Mouse (Mus musculus) embryonic facial prominence, embryonic 14.5 days (tissue): ENCODE data around the gene Pgm2. TPM values are rescaled to one million over a fixed set of nuclear protein-coding genes. Genes with fewer than 3 reads are reported as not detected.

ENCODE experiments used
- ATAC-seq: fragments of 200-750 bp; cut with Nextera tagmentation; 2 replicates; pipeline ENCODE4 v1.8.0; 2017; ENCODE audit warnings: low read depth, moderate number of reproducible peaks, moderate TSS enrichment
- DNase-seq: peaks from one replicate; pipeline ENCODE4 v3.0.0-alpha.2; 2015; ENCODE audit warnings: low spot score
- H3K27ac ChIP-seq: fragments of 300-500 bp; sonication (generic); replicated peaks from 2 replicates; pipeline ENCODE4 v1.5.1; 2014; ENCODE audit warnings: low read depth, mild to moderate bottlenecking, low read length, moderate library complexity
- H3K27me3 ChIP-seq: fragments of 300-500 bp; sonication (generic); replicated peaks from 2 replicates; pipeline ENCODE4 v1.6.1; 2014; ENCODE audit warnings: low read length; ENCODE audit not compliant: control insufficient read depth, insufficient read depth
- H3K36me3 ChIP-seq: fragments of 300-500 bp; sonication (generic); 2 replicates; pipeline ENCODE4 v1.6.1; 2014; ENCODE audit warnings: low read length, mixed read lengths; ENCODE audit not compliant: control insufficient read depth, insufficient read depth
- H3K4me1 ChIP-seq: fragments of 300-500 bp; sonication (generic); 2 replicates; pipeline ENCODE4 v1.6.1; 2014; ENCODE audit warnings: antibody characterized with exemption, low read length; ENCODE audit not compliant: control insufficient read depth, insufficient read depth
- H3K4me2 ChIP-seq: fragments of 300-500 bp; sonication (generic); 2 replicates; pipeline ENCODE4 v1.6.1; 2014; ENCODE audit warnings: low read depth, mild to moderate bottlenecking, low read length, moderate library complexity, mixed read lengths
- H3K4me3 ChIP-seq: fragments of 300-500 bp; sonication (generic); 2 replicates; pipeline ENCODE4 v1.5.1; 2014; ENCODE audit warnings: low read depth, mild to moderate bottlenecking, low read length
- H3K9ac ChIP-seq: fragments of 300-500 bp; sonication (generic); 2 replicates; pipeline ENCODE4 v1.6.1; 2014; ENCODE audit warnings: low read depth, mild to moderate bottlenecking, low read length, moderate library complexity, mixed read lengths
- H3K9me3 ChIP-seq: fragments of 300-500 bp; sonication (generic); 2 replicates; pipeline ENCODE4 v1.6.1; 2016; ENCODE audit warnings: low read length; ENCODE audit not compliant: control insufficient read depth
- WGBS: fragments of 180-500 bp; shearing (Covaris S2); extraction: QIAGEN DNeasy Blood & Tissue Kit; methylation state at CpG from one replicate; pipeline ENCODE4 v1.1.7; 2014; 5-methylcytosine and 5-hydroxymethylcytosine counted together
- polyA plus RNA-seq: library from polyadenylated mRNA; unstranded; fragments of >200 nt; fragmentation: Nextera tagmentation; extraction: Ambion mirVana; gene quantifications from 2 replicates; pipeline ENCODE4 v1.2.1, GENCODE M21; 2014

Gene Pgm2
- polyA plus RNA-seq, 1 experiment from 2014 or later: 24.5 TPM

DNA sequence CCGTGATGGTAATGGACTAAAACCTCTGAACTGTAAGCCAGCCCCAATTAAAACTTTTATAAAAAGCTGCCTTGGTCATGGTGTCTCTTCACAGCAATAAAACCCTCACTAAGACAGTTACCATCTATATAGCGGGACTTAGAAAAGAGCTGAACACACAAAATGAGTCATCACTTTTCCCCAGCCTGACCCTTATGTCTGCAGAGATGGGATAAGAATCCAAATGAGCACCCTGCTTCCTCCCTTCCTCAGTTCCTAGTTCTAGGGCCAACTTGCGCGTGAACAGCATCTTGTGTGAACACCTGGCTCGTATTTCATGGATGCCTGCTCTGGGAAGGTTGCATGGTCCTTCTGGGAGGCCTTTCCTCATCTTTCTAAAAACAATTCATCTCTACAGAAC lies 39.7 kb upstream of the Pgm2 start:
- Histone ChIP-seq H3K27me3 (no peaks in the 10 kb centered on the region), H3K4me2 (no peak overlapping the region), H3K9ac (no peak overlapping the region), H3K4me3 (no peak overlapping the region), H3K27ac (no peak overlapping the region), H3K9me3 (peaks cover 4% of the 10 kb centered on the region; the same call in 1 of the 2 replicates), H3K4me1 (no peaks in the 10 kb centered on the region), H3K36me3 (no peaks in the 10 kb centered on the region)
- ATAC-seq (no peak), DNase-seq (no peak)
- 87% methylated on average over 5 of the region's 5 CpGs for WGBS

GRCm38 (mm10) chr5:64056210-64056609 lies 36.5 kb upstream of the Pgm2 start:
- no peak for DNase-seq
- Histone ChIP-seq H3K9me3 (peaks cover 4% of the 10 kb centered on the region; the same call in 1 of the 2 replicates), H3K4me2 (no peak overlapping the region), H3K9ac (no peak overlapping the region), H3K36me3 (no peaks in the 10 kb centered on the region), H3K4me1 (no peaks in the 10 kb centered on the region), H3K27ac (no peak overlapping the region), H3K27me3 (no peaks in the 10 kb centered on the region), H3K4me3 (no peak overlapping the region)
- WGBS: 78% methylated on average over 6 of the region's 6 CpGs
- ATAC-seq: no peak

GRCm38 (mm10) chr5:64060881-64061280 lies 31.9 kb upstream of the Pgm2 start:
- DNase-seq (no peak), ATAC-seq (no peak)
- Histone ChIP-seq H3K9me3 (no peaks in the 10 kb centered on the region), H3K4me3 (no peak overlapping the region), H3K36me3 (no peaks in the 10 kb centered on the region), H3K9ac (no peak overlapping the region), H3K27ac (no peak overlapping the region), H3K4me1 (no peaks in the 10 kb centered on the region), H3K27me3 (no peaks in the 10 kb centered on the region), H3K4me2 (no peak overlapping the region)
- WGBS: 87% methylated on average over 8 of the region's 8 CpGs

DNA sequence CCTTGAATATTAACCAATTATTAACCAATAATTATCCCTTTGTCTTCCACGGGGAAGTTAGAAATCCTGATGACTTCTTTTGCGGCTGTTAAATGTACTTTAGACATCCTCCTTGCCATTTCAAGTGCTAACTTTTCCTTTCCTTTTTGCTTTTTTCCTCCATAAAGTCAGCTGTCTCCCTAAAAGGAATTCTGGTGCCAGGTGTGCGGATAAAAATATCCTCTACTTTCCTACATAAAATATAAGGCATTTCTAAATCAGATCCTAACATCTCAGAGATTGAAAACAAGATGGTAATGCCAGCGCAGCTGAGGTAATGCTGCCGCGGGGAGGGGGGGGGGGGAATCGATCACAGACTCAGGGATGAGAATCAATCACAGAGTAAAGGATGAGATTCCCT lies 31.1 kb upstream of the Pgm2 start:
- no peak for ATAC-seq
- Histone ChIP-seq H3K27ac (no peak overlapping the region), H3K4me2 (no peak overlapping the region), H3K9me3 (no peaks in the 10 kb centered on the region), H3K4me3 (no peak overlapping the region), H3K36me3 (no peaks in the 10 kb centered on the region), H3K9ac (no peak overlapping the region), H3K27me3 (no peaks in the 10 kb centered on the region), H3K4me1 (no peaks in the 10 kb centered on the region)
- DNase-seq: no peak
- WGBS: 62% methylated on average over 7 of the region's 7 CpGs

DNA sequence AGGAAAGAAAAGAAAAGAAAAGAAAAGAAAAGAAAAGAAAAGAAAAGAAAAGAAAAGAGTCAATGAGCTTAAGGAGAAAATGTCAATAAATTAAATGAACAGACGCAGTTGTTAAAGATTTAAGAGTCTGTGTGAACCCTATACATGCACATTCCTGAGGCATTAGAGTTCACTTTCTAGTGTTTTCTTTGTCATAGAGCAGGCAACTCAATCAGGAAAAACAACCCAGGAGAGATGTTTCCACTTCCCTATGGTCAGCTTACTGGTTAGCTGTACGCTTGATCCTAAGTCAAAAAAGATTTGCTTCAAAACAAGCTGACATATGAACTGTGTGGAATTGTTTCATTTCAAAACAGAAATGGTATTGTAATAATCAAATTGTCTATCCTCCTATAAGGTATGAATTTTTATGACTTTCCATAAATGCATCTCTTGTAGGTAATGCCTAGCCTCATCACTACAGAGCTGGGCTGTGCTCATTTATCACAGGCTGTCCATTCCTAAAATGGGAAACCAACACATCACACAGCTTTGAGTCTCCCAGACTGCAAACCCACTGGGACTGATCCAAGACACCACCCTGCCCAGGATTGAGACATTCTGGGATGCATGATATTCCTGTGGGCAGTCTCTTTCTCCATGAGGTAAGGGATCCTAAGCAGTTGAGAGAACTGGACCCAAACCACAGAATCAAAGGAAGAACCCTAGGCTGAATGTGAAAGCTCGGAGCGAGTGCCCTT lies 29.7 kb upstream of the Pgm2 start:
- H3K4me2 ChIP-seq: no peak overlapping the region
- ATAC-seq (no peak), DNase-seq (no peak)
- no peaks in the 10 kb centered on the region for H3K4me1 ChIP-seq
- H3K4me3 ChIP-seq: no peak overlapping the region
- 78% methylated on average over 4 of the region's 4 CpGs for WGBS
- no peak overlapping the region for H3K27ac ChIP-seq
- no peak overlapping the region for H3K9ac ChIP-seq
- H3K36me3 ChIP-seq: no peaks in the 10 kb centered on the region
- no peaks in the 10 kb centered on the region for H3K9me3 ChIP-seq
- H3K27me3 ChIP-seq: no peaks in the 10 kb centered on the region

GRCm38 (mm10) chr5:64063622-64064355 lies 29.0 kb upstream of the Pgm2 start:
- DNase-seq: no peak
- no peak overlapping the region for H3K27ac ChIP-seq
- H3K4me3 ChIP-seq: no peak overlapping the region
- ATAC-seq: no peak
- H3K9me3 ChIP-seq: no peaks in the 10 kb centered on the region
- 72% methylated on average over 11 of the region's 11 CpGs for WGBS
- H3K36me3 ChIP-seq: no peaks in the 10 kb centered on the region
- no peaks in the 10 kb centered on the region for H3K4me1 ChIP-seq
- no peak overlapping the region for H3K9ac ChIP-seq
- H3K4me2 ChIP-seq: no peak overlapping the region
- H3K27me3 ChIP-seq: no peaks in the 10 kb centered on the region

GRCm38 (mm10) chr5:64064401-64064800 lies 28.3 kb upstream of the Pgm2 start:
- no peaks in the 10 kb centered on the region for H3K36me3 ChIP-seq
- no peak for ATAC-seq
- no peaks in the 10 kb centered on the region for H3K27me3 ChIP-seq
- no peak overlapping the region for H3K4me2 ChIP-seq
- no peaks in the 10 kb centered on the region for H3K9me3 ChIP-seq
- H3K27ac ChIP-seq: no peak overlapping the region
- no peak overlapping the region for H3K4me3 ChIP-seq
- no peak for DNase-seq
- H3K4me1 ChIP-seq: no peaks in the 10 kb centered on the region
- 79% methylated on average over 3 of the region's 3 CpGs for WGBS
- H3K9ac ChIP-seq: no peak overlapping the region

- Histone ChIP-seq H3K9ac (no peak overlapping the region), H3K27me3 (no peaks in the 10 kb centered on the region), H3K4me1 (no peaks in the 10 kb centered on the region), H3K4me2 (no peak overlapping the region), H3K4me3 (no peak overlapping the region), H3K36me3 (no peaks in the 10 kb centered on the region), H3K27ac (no peak overlapping the region), H3K9me3 (no peaks in the 10 kb centered on the region)
- WGBS: 69% methylated on average over 6 of the region's 6 CpGs
- ATAC-seq (no peak), DNase-seq (no peak)
These were observed 27.2 kb upstream of the Pgm2 start for GRCm38 (mm10) chr5:64065497-64066046.
